Mouse (Mus musculus) limb, embryonic 14.5 days (tissue): Measurements from ENCODE around the gene Ift80. TPM values are rescaled to one million over a fixed set of nuclear protein-coding genes. Genes with fewer than 3 reads are reported as not detected.

Source experiments
- ATAC-seq: fragments of 200-750 bp; cut with Nextera tagmentation; 2 replicates; pipeline ENCODE4 v1.8.0; 2017; ENCODE audit warnings: low read depth, moderate number of reproducible peaks, moderate TSS enrichment; ENCODE audit not compliant: low FRiP score
- DNase-seq: peaks from one replicate; pipeline ENCODE4 v3.0.0-alpha.2; 2015; ENCODE audit warnings: low spot score
- H3K27ac ChIP-seq: fragments of 300-500 bp; sonication (generic); replicated peaks from 2 replicates; pipeline ENCODE4 v1.5.1; 2014; ENCODE audit warnings: low read depth, mild to moderate bottlenecking, low read length, moderate library complexity, mixed read lengths
- H3K27me3 ChIP-seq: fragments of 300-500 bp; sonication (generic); 2 replicates; pipeline ENCODE4 v1.6.1; 2014; ENCODE audit warnings: low read length, mixed read lengths; ENCODE audit not compliant: control insufficient read depth, insufficient read depth
- H3K36me3 ChIP-seq: fragments of 300-500 bp; sonication (generic); 2 replicates; pipeline ENCODE4 v1.6.1; 2014; ENCODE audit warnings: mild to moderate bottlenecking, low read length, moderate library complexity, mixed read lengths; ENCODE audit not compliant: control insufficient read depth, insufficient read depth
- H3K4me1 ChIP-seq: fragments of 300-500 bp; sonication (generic); 2 replicates; pipeline ENCODE4 v1.6.1; 2014; ENCODE audit warnings: antibody characterized with exemption, low read length, mixed read lengths; ENCODE audit not compliant: control insufficient read depth, insufficient read depth
- H3K4me2 ChIP-seq: fragments of 300-500 bp; sonication (generic); replicated peaks from 2 replicates; pipeline ENCODE4 v1.6.1; 2014; ENCODE audit warnings: low read depth, mild to moderate bottlenecking, low read length, moderate library complexity; ENCODE audit not compliant: severe bottlenecking
- H3K4me3 ChIP-seq: fragments of 300-500 bp; sonication (generic); replicated peaks from 2 replicates; pipeline ENCODE4 v1.5.1; 2014; ENCODE audit warnings: low read length
- H3K9ac ChIP-seq: fragments of 300-500 bp; sonication (generic); 2 replicates; pipeline ENCODE4 v1.6.1; 2014; ENCODE audit warnings: mild to moderate bottlenecking, low read depth, low read length, moderate library complexity; ENCODE audit not compliant: severe bottlenecking
- H3K9me3 ChIP-seq: fragments of 300-500 bp; sonication (generic); 2 replicates; pipeline ENCODE4 v1.6.1; 2016; ENCODE audit warnings: low read length; ENCODE audit not compliant: control insufficient read depth
- POLR2A ChIP-seq: fragments of 200-500 bp; IDR thresholded peaks from 2 replicates; pipeline ENCODE4 v1.8.0; 2012; ENCODE audit warnings: inconsistent platforms, mild to moderate bottlenecking, moderate library complexity, borderline replicate concordance; ENCODE audit not compliant: insufficient read depth, insufficient read length; ENCODE audit errors: extremely low read depth
- WGBS: fragments of 180-500 bp; shearing (Covaris S2); extraction: QIAGEN DNeasy Blood & Tissue Kit; methylation state at CpG from one replicate; pipeline ENCODE4 v1.1.7; 2014; 5-methylcytosine and 5-hydroxymethylcytosine counted together
- polyA plus RNA-seq, 2 experiments: library from polyadenylated mRNA; depleted of rRNA in 1 of 2; stranded (reverse) in 1 of 2; unstranded in 1 of 2; fragments of >200 nt; fragmentation: Nextera tagmentation in 1 of 2; extraction: Ambion mirVana in 1 of 2; gene quantifications; 2 replicates each; pipeline versions ENCODE4 v1.2.1 to v1.2.3; 2012 to 2014

Ift80 gene
- polyA plus RNA-seq, 2 experiments, result 16.4 to 24.3 TPM

- H3K27me3 ChIP-seq, result no peaks in the 10 kb centered on the region
- H3K4me3 ChIP-seq, result no peak overlapping the region
- TF ChIP-seq POLR2A, result no peak
- no peak overlapping the region for H3K27ac ChIP-seq
- no peak for DNase-seq
- H3K9ac ChIP-seq, result no peak overlapping the region
- WGBS, result 98% methylated on average over 6 of the region's 6 CpGs
- H3K36me3 ChIP-seq, result peaks cover 39% of the 10 kb centered on the region
- H3K4me2 ChIP-seq, result no peak overlapping the region
- H3K4me1 ChIP-seq, result no peaks in the 10 kb centered on the region
- ATAC-seq, result no peak
- H3K9me3 ChIP-seq, result no peaks in the 10 kb centered on the region
These were observed 37.7 kb downstream of the Ift80 start for GRCm38 (mm10) chr3:68966527-68967285.

DNA sequence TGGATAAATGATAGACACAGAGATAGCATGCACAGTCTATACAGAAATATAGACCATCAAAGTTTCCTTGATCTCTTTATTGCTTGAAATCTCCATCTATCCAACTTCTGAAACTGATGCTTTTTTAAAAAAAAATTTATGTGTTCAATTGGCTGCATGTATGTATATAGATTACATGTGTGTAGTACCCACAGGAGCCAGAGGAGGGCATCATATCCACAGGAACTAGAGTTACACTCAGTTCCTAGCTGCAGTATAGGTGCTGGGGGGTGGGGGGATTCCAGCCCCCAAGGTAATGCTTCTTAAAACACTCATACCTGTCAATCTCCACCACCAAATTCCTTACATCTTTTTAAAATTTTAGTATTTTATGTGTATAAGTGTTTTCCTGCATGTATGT lies 39.7 kb downstream of the Ift80 start:
- Histone ChIP-seq H3K9me3 (no peaks in the 10 kb centered on the region), H3K9ac (no peak overlapping the region), H3K27ac (no peak overlapping the region), H3K27me3 (no peaks in the 10 kb centered on the region), H3K4me1 (no peaks in the 10 kb centered on the region), H3K4me3 (no peak overlapping the region), H3K36me3 (peaks cover 44% of the 10 kb centered on the region), H3K4me2 (no peak overlapping the region)
- ATAC-seq (no peak), DNase-seq (peak; percentile 7)
- TF ChIP-seq POLR2A, result no peak

- no peak for TF ChIP-seq POLR2A
- DNase-seq, result no peak
- WGBS, result 84% methylated on average over 3 of the region's 3 CpGs
These were observed 47.0 kb downstream of the Ift80 start for GRCm38 (mm10) chr3:68957413-68957812.

DNA sequence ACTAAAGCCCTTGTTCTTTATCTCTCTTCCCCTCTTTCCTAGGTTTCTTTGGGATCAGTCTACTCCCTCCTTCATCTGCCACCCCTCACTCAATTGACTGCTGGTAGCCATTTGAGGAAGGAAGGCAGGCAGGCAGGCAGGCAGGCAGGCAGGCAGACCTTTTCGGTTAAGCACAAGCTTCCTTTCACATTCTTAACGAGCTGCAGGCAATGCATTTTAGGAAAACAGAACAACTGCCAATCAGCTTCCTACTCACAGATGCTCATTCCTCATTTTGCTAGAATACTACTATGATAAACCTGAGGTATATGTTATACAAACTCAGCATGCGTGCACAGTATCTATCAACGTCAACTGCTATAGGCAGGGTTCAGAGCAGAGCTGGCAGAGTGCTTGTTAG lies 47.9 kb downstream of the Ift80 start:
- Histone ChIP-seq H3K27ac (no peak overlapping the region), H3K4me2 (no peak overlapping the region), H3K4me3 (no peak overlapping the region), H3K9ac (no peak overlapping the region), H3K4me1 (no peaks in the 10 kb centered on the region), H3K9me3 (no peaks in the 10 kb centered on the region), H3K27me3 (no peaks in the 10 kb centered on the region), H3K36me3 (peaks cover 5% of the 10 kb centered on the region)
- DNase-seq (no peak), ATAC-seq (no peak)
- no peak for TF ChIP-seq POLR2A
- 40% methylated on average over 4 of the region's 4 CpGs for WGBS

More at GRCm38 (mm10) chr3:68957413-68957812, 47.0 kb downstream of the Ift80 start:
- no peak overlapping the region for H3K4me2 ChIP-seq
- no peak overlapping the region for H3K9ac ChIP-seq
- peaks cover 11% of the 10 kb centered on the region for H3K36me3 ChIP-seq
- H3K27me3 ChIP-seq, result no peaks in the 10 kb centered on the region
- H3K27ac ChIP-seq, result no peak overlapping the region
- H3K4me3 ChIP-seq, result no peak overlapping the region
- no peak for ATAC-seq
- no peaks in the 10 kb centered on the region for H3K9me3 ChIP-seq
- no peaks in the 10 kb centered on the region for H3K4me1 ChIP-seq

- no peak overlapping the region for H3K4me3 ChIP-seq
- H3K36me3 ChIP-seq, result no peaks in the 10 kb centered on the region
- WGBS, result 59% methylated on average over 6 of the region's 6 CpGs
- no peak for ATAC-seq
- peak; percentile 49 for DNase-seq
- H3K4me1 ChIP-seq, result no peaks in the 10 kb centered on the region
- no peak overlapping the region for H3K27ac ChIP-seq
- TF ChIP-seq POLR2A, result no peak
- H3K9me3 ChIP-seq, result no peaks in the 10 kb centered on the region
- H3K4me2 ChIP-seq, result no peak overlapping the region
- H3K9ac ChIP-seq, result no peak overlapping the region
- H3K27me3 ChIP-seq, result no peaks in the 10 kb centered on the region
These were observed 49.9 kb downstream of the Ift80 start for GRCm38 (mm10) chr3:68954487-68954886.
